8 mouse cellular contexts compared by ENCODE assay signal in genomic region chr8:108574101-108574500, GRCm38 (mm10).
DNase-seq lines count a peak whose midpoint lies in the region; ATAC-seq and TF ChIP-seq lines count a peak whose summit lies in the region.

No protein-coding gene starts in this region.

- no peak overlapping the region for H3K27ac ChIP-seq in kidney, embryonic 16.5 days (ENCODE audit: low read length)
- no peak overlapping the region for H3K27ac ChIP-seq in ES-E14 (ENCODE audit: insufficient read depth, low read depth, low read length, poor library complexity, severe bottlenecking)
- H3K27ac ChIP-seq in lung, embryonic 14.5 days (ENCODE audit: low read depth): no peak overlapping the region

- H3K4me3 ChIP-seq in kidney, embryonic 16.5 days (ENCODE audit: low read length): no peak overlapping the region
- no peak overlapping the region for H3K4me3 ChIP-seq in ES-E14 (ENCODE audit: insufficient read depth in 1 of 2, low read depth in 1 of 2, low read length in 2 of 2, poor library complexity in 1 of 2, severe bottlenecking in 1 of 2)
- H3K4me3 ChIP-seq in lung, embryonic 14.5 days (ENCODE audit: low read depth, low read length): no peak overlapping the region

- in situ Hi-C loops in ES-E14 (cut with MboI; ENCODE audit: low sequenced_read_pairs in 2 of 2, unreplicated experiment in 2 of 2): no loop called here

- ATAC-seq in kidney, embryonic 16.5 days (ENCODE audit: low FRiP score, low TSS enrichment): no peak
- ATAC-seq in lung, embryonic 14.5 days (ENCODE audit: insufficient read depth): no peak; the same call in 1 of the 2 replicates

- H3K4me1 ChIP-seq in kidney, embryonic 16.5 days (ENCODE audit: insufficient read depth, low read length): 0 out of 2 replicates have a peak, but pooled peaks cover 4% of the 10 kb centered on the region
- H3K4me1 ChIP-seq in ES-E14 (ENCODE audit: control insufficient read depth in 2 of 2, insufficient read depth in 2 of 2, low read length in 2 of 2, poor library complexity in 1 of 2): no peaks in the 10 kb centered on the region; a peak in 1 of 4 replicates
- H3K4me1 ChIP-seq in lung, embryonic 14.5 days (ENCODE audit: insufficient read depth): peaks cover 9% of the 10 kb centered on the region

- no peak overlapping the region for H3K4me2 ChIP-seq in kidney, embryonic 16.5 days (replicated peaks; ENCODE audit: low read depth, low read length)
- H3K4me2 ChIP-seq in lung, embryonic 14.5 days: no peak overlapping the region

- DNase-seq in kidney, adult 18-20 months: peak; percentile 54
- DNase-seq in ES-E14 (ENCODE audit: low read depth, low spot score): peak; percentile 40
- DNase-seq in c-Kit-positive CD71-negative TER-119-negative erythroid progenitor cells, embryonic 14.5 days (ENCODE audit: low read depth): peak; percentile 42
- peak; percentile 75 for DNase-seq in heart, postnatal 4 days
- DNase-seq in lung, embryonic 14.5 days: peak; percentile 72
- peak; percentile 52 for DNase-seq in splenic B cell, adult 2 months (ENCODE audit: low read depth, low spot score)
- no peak for DNase-seq in right cerebral cortex, postnatal 25 days

- H3K36me3 ChIP-seq in kidney, embryonic 16.5 days (ENCODE audit: insufficient read depth, low read length): no peaks in the 10 kb centered on the region
- no peaks in the 10 kb centered on the region for H3K36me3 ChIP-seq in ES-E14 (ENCODE audit: control insufficient read depth, insufficient read depth, low read length, poor library complexity, severe bottlenecking)
- no peaks in the 10 kb centered on the region for H3K36me3 ChIP-seq in lung, embryonic 14.5 days (ENCODE audit: insufficient read depth)
- H3K36me3 ChIP-seq in splenic B cell, adult 2 months (ENCODE audit: control insufficient read depth, insufficient read depth, low read length, poor library complexity, severe bottlenecking): no peaks in the 10 kb centered on the region

- 36% methylated on average over 7 of the region's 7 CpGs for WGBS in kidney, embryonic 16.5 days
- 34% methylated on average over 7 of the region's 7 CpGs for WGBS in lung, embryonic 14.5 days

- peak; percentile 66 for TF ChIP-seq CTCF in lung, embryonic 14.5 days (IDR thresholded peaks at IDR 0.05; ENCODE audit: low read depth)

- H3K9ac ChIP-seq in kidney, embryonic 16.5 days (replicated peaks; ENCODE audit: low read length): no peak overlapping the region
- no peak overlapping the region for H3K9ac ChIP-seq in ES-E14 (ENCODE audit: insufficient read depth, low read depth, low read length, poor library complexity, severe bottlenecking)
- H3K9ac ChIP-seq in lung, embryonic 14.5 days: no peak overlapping the region

- no peaks in the 10 kb centered on the region for H3K27me3 ChIP-seq in kidney, embryonic 16.5 days (ENCODE audit: insufficient read depth, low read length)
- H3K27me3 ChIP-seq in lung, embryonic 14.5 days (ENCODE audit: insufficient read depth, low read length): no peaks in the 10 kb centered on the region
- no peaks in the 10 kb centered on the region for H3K27me3 ChIP-seq in splenic B cell, adult 2 months (ENCODE audit: control insufficient read depth, insufficient read depth, low read length, poor library complexity, severe bottlenecking)

- H3K9me3 ChIP-seq in kidney, embryonic 16.5 days (ENCODE audit: low read length): no peaks in the 10 kb centered on the region
- H3K9me3 ChIP-seq in ES-E14 (ENCODE audit: control insufficient read depth, insufficient read depth, low read depth, low read length): no peaks in the 10 kb centered on the region
- no peaks in the 10 kb centered on the region for H3K9me3 ChIP-seq in lung, embryonic 14.5 days (ENCODE audit: low read depth, low read length)

TF ChIP-seq in ES-E14, 5 proteins besides CTCF, POLR2A, EP300 and RAD21:
- TF ChIP-seq MAFK (IDR thresholded peaks at IDR 0.05; ENCODE audit: insufficient read depth, low read depth, low read length): no peak
- no peak for TF ChIP-seq ZNF384 (IDR thresholded peaks at IDR 0.05; ENCODE audit: low read depth, low read length)
- TF ChIP-seq ZC3H11A (IDR thresholded peaks at IDR 0.05; ENCODE audit: borderline replicate concordance, low read depth, low read length): peak; percentile 77
TF ChIP-seq in ES-E14: peak in this region for 1.
